Mouse (Mus musculus): Measurements from ENCODE around the gene Ppy.

Ppy gene

DNA sequence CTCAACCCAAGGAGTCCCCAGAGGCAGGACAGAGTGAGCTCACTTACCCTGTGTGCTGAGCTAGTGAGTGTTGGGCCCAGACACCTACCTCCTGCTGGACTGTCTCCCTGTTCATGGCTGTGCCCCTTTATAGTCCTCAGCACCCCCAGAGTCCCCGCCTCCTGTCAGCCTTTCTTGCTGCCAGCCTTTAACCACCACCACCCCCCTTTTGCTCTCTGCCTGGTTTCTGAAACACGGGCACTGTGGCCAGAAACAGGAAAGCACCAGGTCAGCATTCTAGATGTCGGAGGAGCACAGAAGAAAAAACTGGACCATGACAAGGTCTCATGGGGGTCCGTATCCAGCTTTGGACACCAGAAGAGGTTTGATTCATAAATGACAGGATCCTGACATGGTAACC is at the start of gene Ppy:
Gene Ppy, minus strand, starts transcription at position 101 of the 400 bp plus-strand sequence.
- no peak for DNase-seq (ENCODE audit: low spot score)

- no peak for DNase-seq (ENCODE audit: low spot score)
These were observed 46.3 kb upstream of the Ppy start for GRCm38 (mm10) chr11:102147213-102147989.

- no peak for DNase-seq (ENCODE audit: low spot score)
These were observed 45.4 kb upstream of the Ppy start for GRCm38 (mm10) chr11:102146531-102146930.

- no peak for DNase-seq (ENCODE audit: low spot score)
These were observed 44.9 kb upstream of the Ppy start for GRCm38 (mm10) chr11:102146005-102146404.

- DNase-seq (ENCODE audit: low spot score), result no peak
These were observed 44.4 kb upstream of the Ppy start, which contains the start of gene Nags for GRCm38 (mm10) chr11:102145471-102146001. Gene Nags, plus strand, starts transcription at chr11:102145513.

- no peak for DNase-seq (ENCODE audit: low spot score)
These were observed 43.9 kb upstream of the Ppy start for GRCm38 (mm10) chr11:102144957-102145470.

DNA sequence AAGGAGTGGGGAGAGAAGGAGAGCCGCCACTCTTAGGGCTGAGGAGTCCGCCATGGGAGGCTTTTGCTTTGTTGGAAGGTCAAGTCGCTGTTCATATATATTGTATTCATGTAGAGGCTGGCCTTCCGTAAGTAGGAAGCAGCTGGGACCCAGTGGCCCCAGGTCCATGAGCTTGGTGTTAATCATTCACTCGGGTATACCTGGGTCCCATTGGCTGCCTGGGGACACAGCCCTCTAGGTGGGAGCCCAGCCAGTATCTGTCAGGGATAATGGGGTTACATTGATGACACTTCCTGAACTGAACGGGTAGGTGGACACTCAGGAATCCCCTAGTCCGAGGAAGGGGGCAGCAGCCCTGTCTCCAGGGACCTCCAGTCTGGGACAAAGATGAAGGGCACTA is 41.2 kb upstream of the Ppy start:
- DNase-seq (ENCODE audit: low spot score), result no peak

DNA sequence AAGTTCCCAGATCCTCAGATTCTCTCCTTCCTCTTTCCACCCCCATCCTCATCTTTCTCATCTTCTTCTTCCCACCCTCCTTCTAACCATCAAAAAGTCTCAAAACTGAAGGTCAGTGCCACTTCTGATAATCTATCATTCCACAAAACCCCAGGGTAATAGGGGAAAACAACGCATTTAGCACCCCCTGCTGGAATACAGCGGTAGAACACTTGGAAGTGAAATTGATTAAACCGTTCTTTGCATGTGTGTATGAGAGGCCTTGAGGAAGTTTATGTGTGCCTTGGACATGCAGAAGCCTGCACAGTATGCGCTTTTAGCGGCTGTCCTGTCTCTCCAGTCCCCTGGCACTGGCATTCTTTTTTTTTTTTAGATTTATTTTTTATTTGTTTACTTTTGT is 39.4 kb upstream of the Ppy start:
- DNase-seq (ENCODE audit: low spot score), result peak; percentile 52

- DNase-seq (ENCODE audit: low spot score), result peak; percentile 27
These were observed 37.3 kb upstream of the Ppy start for GRCm38 (mm10) chr11:102138447-102138740.

DNA sequence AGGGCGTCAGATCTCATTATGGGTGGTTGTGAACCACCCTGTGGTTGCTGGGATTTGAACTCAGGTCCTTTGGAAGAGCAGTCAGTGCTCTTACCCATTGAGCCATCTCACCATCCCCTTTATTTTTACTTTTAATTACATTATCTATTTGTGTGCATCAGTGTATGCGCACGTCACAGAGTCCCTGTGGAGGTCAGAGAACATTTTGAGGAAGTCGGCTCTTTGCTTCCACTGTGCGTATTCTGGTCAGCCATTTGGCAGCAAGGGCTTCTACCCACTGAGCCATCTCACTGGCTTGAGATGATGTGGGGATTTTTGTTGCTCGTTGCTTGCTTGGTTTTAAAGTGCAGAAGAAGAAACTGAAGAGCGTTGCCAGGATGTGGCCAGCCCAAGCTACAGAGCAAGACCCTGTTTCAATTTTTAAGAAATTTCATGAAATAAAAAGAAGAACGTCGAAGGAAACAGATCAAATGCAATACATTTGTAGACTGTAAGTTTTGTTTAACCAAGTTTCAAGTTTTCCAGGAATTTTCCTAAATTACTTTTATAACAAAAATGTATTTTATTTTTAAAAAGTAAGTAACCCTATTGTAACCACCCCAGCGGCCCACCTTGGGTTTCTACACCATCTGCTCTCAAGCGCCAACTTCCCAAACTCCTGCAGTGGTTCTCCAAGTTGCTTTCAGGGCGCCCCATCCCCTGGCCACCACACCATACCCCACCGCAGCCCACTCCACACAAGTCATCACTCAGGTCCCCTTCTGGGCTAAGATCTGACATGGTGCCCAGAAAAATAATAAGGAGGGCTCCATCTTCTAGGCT is 36.7 kb upstream of the Ppy start:
- no peak for DNase-seq (ENCODE audit: low spot score)

DNA sequence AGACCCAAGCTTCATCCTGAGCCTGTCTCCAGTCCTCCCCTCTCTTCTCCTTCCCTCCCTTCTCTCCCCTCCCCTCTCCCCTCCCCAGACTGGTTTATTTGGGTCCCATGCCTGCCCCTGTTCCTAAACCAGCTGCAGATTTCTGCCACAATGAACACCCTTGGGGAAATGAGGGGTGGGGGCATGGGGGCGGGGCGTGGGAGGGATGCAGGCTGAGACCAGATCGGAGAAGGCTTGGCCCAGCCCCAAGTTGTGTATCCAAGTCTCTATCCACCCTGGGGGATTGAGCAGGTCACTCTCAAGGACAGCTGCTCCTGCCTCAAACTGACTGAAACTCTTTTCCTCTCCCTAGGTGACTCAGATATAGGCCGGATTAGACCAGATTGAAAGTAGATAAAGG is 33.4 kb upstream of the Ppy start:
- no peak for DNase-seq (ENCODE audit: low spot score)

DNA sequence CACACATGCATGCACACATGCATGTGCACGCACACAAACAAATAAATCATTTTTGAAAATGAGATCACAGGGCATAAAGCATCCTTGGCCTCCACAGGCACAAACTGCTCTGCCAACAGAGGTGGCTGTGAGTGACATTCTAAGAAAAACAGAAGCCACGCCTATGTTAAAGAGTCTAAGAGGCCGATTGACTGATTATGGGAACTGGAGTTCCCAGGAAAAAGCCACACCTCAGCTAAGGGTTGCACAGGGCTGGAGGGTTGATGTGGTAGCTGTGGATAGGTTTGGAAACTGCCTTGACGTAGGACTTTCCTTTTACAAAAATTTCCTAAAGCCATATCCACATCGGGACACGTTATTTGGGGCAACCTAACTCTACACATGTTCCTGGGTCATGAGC is 16.3 kb upstream of the Ppy start:
- no peak for DNase-seq (ENCODE audit: low spot score)

- DNase-seq (ENCODE audit: low spot score), result no peak
These were observed 15.1 kb upstream of the Ppy start for GRCm38 (mm10) chr11:102116241-102116640.

GRCm38 (mm10) chr11:102111576-102111975 is 10.5 kb upstream of the Ppy start:
- DNase-seq (ENCODE audit: low spot score), result no peak

- DNase-seq (ENCODE audit: low spot score), result no peak
These were observed 6.6 kb upstream of the Ppy start, which contains the start of gene Pyy for GRCm38 (mm10) chr11:102107732-102108131. Gene Pyy, minus strand, starts transcription at chr11:102107832.

GRCm38 (mm10) chr11:102106911-102107310 is 5.8 kb upstream of the Ppy start:
- no peak for DNase-seq (ENCODE audit: low spot score)

DNA sequence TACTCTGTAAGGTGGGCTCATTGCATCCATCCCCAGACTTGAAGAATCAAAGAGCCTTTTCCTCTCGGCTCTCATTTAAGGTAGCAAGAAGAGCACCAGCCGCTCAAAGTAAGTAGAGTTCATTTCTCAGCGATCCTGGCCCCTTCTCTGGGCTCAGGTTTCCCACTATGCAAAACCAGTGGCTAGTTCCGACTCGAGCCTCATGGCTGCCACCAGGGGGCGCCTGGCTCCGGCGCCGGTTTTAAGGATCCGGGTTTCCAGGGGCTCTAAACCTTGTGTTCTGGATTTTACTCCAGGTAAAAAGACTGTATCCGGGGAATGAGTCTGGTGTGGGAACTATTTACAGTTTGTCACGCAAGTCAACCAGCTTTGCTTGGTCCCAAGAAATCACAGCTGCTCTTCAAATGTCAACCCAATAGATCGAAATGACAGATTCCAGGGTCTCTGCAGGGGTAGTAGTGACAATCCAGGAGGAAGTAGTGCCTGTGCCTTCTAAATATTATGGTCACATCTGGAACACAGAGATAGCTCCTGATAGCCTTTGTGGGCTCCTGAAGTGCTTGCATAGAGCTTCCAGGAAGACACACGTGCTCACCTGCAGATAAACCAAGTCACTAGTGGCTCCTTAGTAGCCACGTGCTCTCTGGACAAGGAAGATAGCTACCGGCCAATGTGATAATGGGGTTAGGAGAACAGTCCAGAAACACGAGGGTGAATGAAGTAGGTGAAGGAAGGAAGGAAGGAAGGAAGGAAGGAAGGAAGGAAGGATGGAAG is 1.6 kb upstream of the Ppy start:
- DNase-seq (ENCODE audit: low spot score), result peak; percentile 26

DNA sequence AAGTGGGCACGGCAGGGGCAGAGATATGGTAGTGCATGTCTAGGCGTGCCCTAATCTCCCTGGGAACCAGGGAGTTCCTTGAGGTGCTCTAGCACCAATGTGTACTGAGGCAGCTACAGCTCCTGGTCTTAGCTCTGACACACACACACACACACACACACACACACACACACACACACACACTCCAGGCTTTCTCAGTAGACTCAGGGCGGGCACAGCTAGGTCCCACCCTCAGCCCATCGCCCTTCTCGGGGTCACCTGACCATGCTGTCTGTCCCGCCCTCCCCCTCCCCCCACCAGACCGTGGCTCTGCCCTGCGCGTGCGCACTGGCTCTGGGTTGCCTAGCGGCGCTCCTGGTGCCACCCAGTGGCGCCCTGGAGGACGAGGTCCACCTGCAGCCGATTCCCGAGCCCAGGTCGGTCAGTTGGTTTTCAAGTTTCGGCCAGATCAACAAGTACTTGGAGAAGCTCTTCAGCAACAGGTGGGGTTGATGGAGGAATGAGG is 4.2 kb downstream of the Ppy start:
- peak; percentile 59 for DNase-seq (ENCODE audit: low spot score)

- DNase-seq (ENCODE audit: low spot score), result no peak
These were observed 4.7 kb downstream of the Ppy start for GRCm38 (mm10) chr11:102096446-102096845.

- DNase-seq (ENCODE audit: low spot score), result no peak
These were observed 5.4 kb downstream of the Ppy start for GRCm38 (mm10) chr11:102095676-102096075.

- DNase-seq (ENCODE audit: low spot score), result peak; percentile 73
These were observed 11.9 kb downstream of the Ppy start for GRCm38 (mm10) chr11:102089088-102089808.
